Mouse (Mus musculus) thymus, adult 2 months (tissue): ENCODE data around the gene Edar.

Experiments
- CTCF ChIP-seq: fragments of 200-500 bp; IDR thresholded peaks from 2 replicates; pipeline ENCODE4 v1.5.1; 2012; ENCODE audit warnings: mild to moderate bottlenecking, control low read depth, low read length, moderate library complexity, borderline replicate concordance; ENCODE audit not compliant: control insufficient read depth, poor library complexity, insufficient read depth; ENCODE audit errors: extremely low read depth
- POLR2A ChIP-seq: fragments of 200-500 bp; IDR thresholded peaks from 2 replicates; pipeline ENCODE4 v1.6.1; 2012; ENCODE audit warnings: mild to moderate bottlenecking, low read length, control low read depth, moderate library complexity; ENCODE audit not compliant: control insufficient read depth, poor library complexity, insufficient read depth; ENCODE audit errors: extremely low read depth

DNA sequence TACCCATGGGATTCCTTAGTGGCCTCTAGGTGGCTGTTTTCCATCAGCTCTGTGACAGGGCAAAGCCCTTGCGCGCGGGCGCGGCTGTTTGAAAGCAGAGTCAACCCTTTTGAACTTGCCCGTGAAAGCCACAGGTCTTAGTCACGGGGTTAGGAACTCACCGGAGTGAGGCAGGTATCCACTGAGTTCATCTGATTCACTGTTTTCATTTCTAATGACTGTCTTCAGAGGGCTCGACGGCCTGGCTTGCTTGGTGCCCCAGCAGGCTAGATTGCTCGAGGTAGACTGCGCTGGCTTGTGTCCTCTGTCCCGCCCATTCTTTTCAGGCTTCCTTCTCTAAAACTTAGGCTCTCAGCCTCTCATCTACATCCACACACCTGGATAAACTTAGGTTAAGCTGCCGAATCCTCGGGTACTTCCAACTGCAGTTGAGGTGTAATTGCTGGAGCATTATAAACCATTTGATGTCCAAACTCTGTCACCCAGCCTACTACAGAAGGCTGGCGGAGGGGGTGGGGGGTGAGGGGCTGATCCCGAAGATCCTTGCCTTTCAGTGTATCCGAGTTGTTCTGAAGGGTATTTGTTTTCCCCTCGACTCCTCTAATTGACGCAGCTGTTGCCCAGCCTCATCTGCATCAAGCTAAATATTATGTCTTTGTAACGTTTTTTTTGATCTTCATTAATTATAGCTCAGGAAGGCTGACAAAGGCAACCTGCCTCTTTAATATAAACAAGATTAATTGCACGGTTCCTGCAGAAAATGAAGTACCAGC is 24.0 kb downstream of the Edar start:
- TF ChIP-seq CTCF (no peak), POLR2A (no peak)
